Mouse (Mus musculus): ENCODE measurements around the gene Pot1a. TPM values are rescaled to one million over a fixed set of nuclear protein-coding genes. Genes with fewer than 3 reads are reported as not detected.

Gene Pot1a
- polyA plus RNA-seq, 1 experiment from 2014 or later: 18.0 TPM

- no peak for ATAC-seq (ENCODE audit: extremely low read depth, insufficient number of reproducible peaks, low FRiP score, low TSS enrichment)
- H3K9me3 ChIP-seq: no peaks in the 10 kb centered on the region
- no peak overlapping the region for H3K27ac ChIP-seq (replicated peaks)
- no peak overlapping the region for H3K4me2 ChIP-seq
- 24% methylated on average over 2 of the region's 2 CpGs for WGBS
- H3K4me1 ChIP-seq: no peaks in the 10 kb centered on the region
- H3K9ac ChIP-seq: no peak overlapping the region
- H3K36me3 ChIP-seq: no peaks in the 10 kb centered on the region
- no peak overlapping the region for H3K4me3 ChIP-seq
- no peaks in the 10 kb centered on the region for H3K27me3 ChIP-seq (replicated peaks)
Observed at GRCm38 (mm10) chr6:25710601-25711000, 98.4 kb downstream of the Pot1a start.

- Histone ChIP-seq H3K27ac (replicated peaks) (no peak overlapping the region), H3K9me3 (no peaks in the 10 kb centered on the region), H3K4me1 (no peaks in the 10 kb centered on the region), H3K4me3 (no peak overlapping the region), H3K4me2 (no peak overlapping the region), H3K9ac (no peak overlapping the region), H3K36me3 (no peaks in the 10 kb centered on the region), H3K27me3 (replicated peaks) (no peaks in the 10 kb centered on the region)
- WGBS: 43% methylated on average over 6 of the region's 6 CpGs
- no peak for ATAC-seq (ENCODE audit: extremely low read depth, insufficient number of reproducible peaks, low FRiP score, low TSS enrichment)
Observed at GRCm38 (mm10) chr6:25709250-25709895, 99.7 kb downstream of the Pot1a start.

- Histone ChIP-seq H3K27ac (replicated peaks) (no peak overlapping the region), H3K36me3 (no peaks in the 10 kb centered on the region), H3K4me1 (no peaks in the 10 kb centered on the region), H3K9ac (no peak overlapping the region), H3K4me2 (no peak overlapping the region), H3K27me3 (replicated peaks) (no peaks in the 10 kb centered on the region), H3K4me3 (no peak overlapping the region), H3K9me3 (no peaks in the 10 kb centered on the region)
- 15% methylated on average over 2 of the region's 2 CpGs for WGBS
- no peak for ATAC-seq (ENCODE audit: extremely low read depth, insufficient number of reproducible peaks, low FRiP score, low TSS enrichment)
Observed at GRCm38 (mm10) chr6:25699956-25700355, 109.1 kb downstream of the Pot1a start.

Other genes starting within 250 kb of the Pot1a start
- 1.5 and 1.8 TPM in 2 replicates for gene Gpr37, start 118.5 kb downstream of the Pot1a start, polyA plus RNA-seq (2015; fragmentation: Nextera tagmentation; extraction: Ambion mirVana)

All from heart, embryonic 13.5 days (tissue).